Mouse (Mus musculus) testis, adult 2 months (tissue): ENCODE results near the gene Wars.

ENCODE experiments used
- CTCF ChIP-seq: fragments of 200-500 bp; IDR thresholded peaks from 2 replicates; pipeline ENCODE4 v1.5.1; 2012; ENCODE audit warnings: low read depth, mild to moderate bottlenecking, inconsistent platforms, low read length, moderate library complexity; ENCODE audit not compliant: control insufficient read depth, insufficient read depth, insufficient replicate concordance
- POLR2A ChIP-seq: fragments of 200-500 bp; IDR thresholded peaks from 2 replicates; pipeline ENCODE4 v1.6.1; 2012; ENCODE audit warnings: low read depth, mild to moderate bottlenecking, inconsistent platforms, low read length, moderate library complexity; ENCODE audit not compliant: control insufficient read depth

DNA sequence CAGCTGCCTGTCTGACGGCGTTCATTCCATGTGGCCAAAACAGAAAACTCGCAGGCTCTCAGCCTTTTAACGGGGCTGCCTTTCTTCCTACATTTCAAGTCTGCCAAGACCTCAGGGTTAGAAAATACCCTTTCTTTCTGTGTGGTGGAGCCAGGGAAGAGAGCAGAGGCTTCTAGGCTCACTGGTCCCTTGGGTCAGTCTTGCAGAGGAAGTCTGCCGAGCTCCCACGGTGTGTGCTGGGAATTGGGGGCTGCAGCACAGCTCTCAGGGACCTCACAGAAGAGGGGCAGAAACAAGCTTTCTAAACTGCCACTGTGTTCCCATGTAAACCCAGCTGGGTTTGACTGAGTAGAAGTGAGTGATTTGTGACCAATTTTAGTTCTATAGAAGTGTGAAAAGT lies 40.3 kb upstream of the Wars start:
- TF ChIP-seq CTCF (no peak), POLR2A (no peak)
